Mouse (Mus musculus) hindbrain, embryonic 14.5 days (tissue): ENCODE results near the gene Copb2. TPM values are rescaled to one million over a fixed set of nuclear protein-coding genes. Genes with fewer than 3 reads are reported as not detected.

Experiments used
- ATAC-seq: fragments of 200-750 bp; cut with Nextera tagmentation; 2 replicates; pipeline ENCODE4 v1.8.0; 2017; ENCODE audit warnings: moderate number of reproducible peaks, mild to moderate bottlenecking, moderate TSS enrichment, moderate library complexity; ENCODE audit not compliant: low FRiP score
- DNase-seq: peaks from one replicate; pipeline ENCODE4 v3.0.0-alpha.2; 2015; ENCODE audit warnings: low spot score
- H3K27ac ChIP-seq: fragments of 300-500 bp; sonication (generic); 2 replicates; pipeline ENCODE4 v1.5.1; 2014; ENCODE audit warnings: mild to moderate bottlenecking, moderate library complexity
- H3K27me3 ChIP-seq: fragments of 300-500 bp; sonication (generic); 2 replicates; pipeline ENCODE4 v1.6.1; 2014; ENCODE audit warnings: mild to moderate bottlenecking, low read length, mixed read lengths; ENCODE audit not compliant: control insufficient read depth, insufficient read depth
- H3K36me3 ChIP-seq: fragments of 300-500 bp; sonication (generic); replicated peaks from 2 replicates; pipeline ENCODE4 v1.6.1; 2014; ENCODE audit not compliant: control insufficient read depth, insufficient read depth
- H3K4me1 ChIP-seq: fragments of 300-500 bp; sonication (generic); replicated peaks from 2 replicates; pipeline ENCODE4 v1.6.1; 2014; ENCODE audit warnings: antibody characterized with exemption, low read length, mixed read lengths; ENCODE audit not compliant: control insufficient read depth, insufficient read depth
- H3K4me2 ChIP-seq: fragments of 300-500 bp; sonication (generic); replicated peaks from 2 replicates; pipeline ENCODE4 v1.6.1; 2014; ENCODE audit warnings: mild to moderate bottlenecking, moderate library complexity
- H3K4me3 ChIP-seq: fragments of 300-500 bp; sonication (generic); replicated peaks from 2 replicates; pipeline ENCODE4 v1.5.1; 2014; ENCODE audit warnings: mild to moderate bottlenecking, low read length
- H3K9ac ChIP-seq: fragments of 300-500 bp; sonication (generic); 2 replicates; pipeline ENCODE4 v1.6.1; 2014
- H3K9me3 ChIP-seq: fragments of 300-500 bp; sonication (generic); 2 replicates; pipeline ENCODE4 v1.6.1; 2016; ENCODE audit warnings: low read length; ENCODE audit not compliant: control insufficient read depth
- WGBS: fragments of 180-500 bp; shearing (Covaris S2); extraction: QIAGEN DNeasy Blood & Tissue Kit; methylation state at CpG from one replicate; pipeline ENCODE4 v1.1.7; 2014; 5-methylcytosine and 5-hydroxymethylcytosine counted together
- polyA plus RNA-seq: library from polyadenylated mRNA; unstranded; fragments of >200 nt; fragmentation: Nextera tagmentation; extraction: Ambion mirVana; gene quantifications from 2 replicates; pipeline ENCODE4 v1.2.1, GENCODE M21; 2014

Gene Copb2
- polyA plus RNA-seq, 1 experiment from 2014 or later = 136 TPM

DNA sequence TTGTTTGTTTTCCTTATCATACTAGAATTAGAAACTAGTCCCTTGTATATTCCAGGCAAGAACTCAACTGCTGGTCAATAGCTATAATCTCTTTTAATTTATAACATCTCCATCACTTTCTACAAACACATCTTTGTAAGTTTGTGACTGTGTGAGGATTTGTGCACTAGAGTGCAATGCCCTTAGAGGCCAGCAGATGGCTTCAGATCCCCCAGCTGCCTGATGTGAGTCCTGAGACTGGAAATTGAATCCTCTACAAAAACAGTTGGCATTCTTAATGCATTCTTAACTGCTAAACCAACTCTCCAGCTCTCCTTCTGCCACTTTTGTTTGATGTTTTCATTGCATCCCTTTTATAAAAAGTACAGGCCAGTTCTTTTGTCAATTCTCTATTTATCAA is 27.8 kb upstream of the Copb2 start:
- peaks cover 5% of the 10 kb centered on the region for H3K27me3 ChIP-seq
- no peak overlapping the region for H3K9ac ChIP-seq
- no peak for ATAC-seq
- no peak overlapping the region for H3K4me3 ChIP-seq
- no peak overlapping the region for H3K4me2 ChIP-seq
- H3K36me3 ChIP-seq = no peaks in the 10 kb centered on the region
- no peak for DNase-seq
- H3K9me3 ChIP-seq = 0 out of 2 replicates have a peak, but pooled peaks cover 3% of the 10 kb centered on the region
- H3K4me1 ChIP-seq = no peaks in the 10 kb centered on the region
- no peak overlapping the region for H3K27ac ChIP-seq

DNA sequence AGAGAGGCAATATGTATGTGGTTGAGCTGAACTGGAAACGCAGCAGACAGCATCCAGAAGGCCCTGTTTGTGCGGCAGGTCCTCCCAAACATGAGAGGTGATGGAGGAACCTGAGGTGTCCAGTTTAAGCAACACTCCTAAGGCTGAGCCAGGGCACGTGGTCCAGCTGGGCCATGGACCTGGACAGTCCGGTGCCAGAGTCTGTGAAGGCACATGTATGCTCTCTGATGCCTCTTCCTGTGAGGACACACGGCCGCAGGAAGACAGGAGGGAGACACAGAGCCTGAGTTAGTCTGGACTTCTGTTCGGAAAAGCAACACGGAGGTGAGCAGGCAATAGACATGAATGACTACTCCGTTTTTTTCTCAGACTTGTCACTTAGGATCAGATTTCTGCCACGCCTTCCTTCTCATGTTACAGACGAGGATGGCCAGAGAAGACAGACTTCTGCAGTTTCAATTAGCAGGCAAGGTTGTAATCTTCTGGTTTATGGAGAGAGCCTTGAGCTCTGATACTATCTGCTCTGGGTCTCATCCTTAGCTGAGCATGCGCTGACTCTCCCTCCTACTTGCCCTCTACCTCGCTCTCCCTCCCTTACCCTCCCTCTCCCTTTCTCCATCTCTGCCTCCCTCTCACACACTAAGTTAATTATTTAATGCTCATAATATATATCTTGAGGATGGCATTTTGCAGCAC is 25.4 kb upstream of the Copb2 start:
- no peaks in the 10 kb centered on the region for H3K36me3 ChIP-seq
- ATAC-seq = peak; percentile 59; the same call in 1 of the 2 replicates
- no peak for DNase-seq
- H3K27me3 ChIP-seq = peaks cover 5% of the 10 kb centered on the region
- no peak overlapping the region for H3K9ac ChIP-seq
- H3K4me1 ChIP-seq = no peaks in the 10 kb centered on the region
- no peak overlapping the region for H3K27ac ChIP-seq
- 51% methylated on average over 13 of the region's 13 CpGs for WGBS
- no peak overlapping the region for H3K4me3 ChIP-seq
- peak overlapping the region; percentile 40 for H3K4me2 ChIP-seq
- 0 out of 2 replicates have a peak, but pooled peaks cover 3% of the 10 kb centered on the region for H3K9me3 ChIP-seq

DNA sequence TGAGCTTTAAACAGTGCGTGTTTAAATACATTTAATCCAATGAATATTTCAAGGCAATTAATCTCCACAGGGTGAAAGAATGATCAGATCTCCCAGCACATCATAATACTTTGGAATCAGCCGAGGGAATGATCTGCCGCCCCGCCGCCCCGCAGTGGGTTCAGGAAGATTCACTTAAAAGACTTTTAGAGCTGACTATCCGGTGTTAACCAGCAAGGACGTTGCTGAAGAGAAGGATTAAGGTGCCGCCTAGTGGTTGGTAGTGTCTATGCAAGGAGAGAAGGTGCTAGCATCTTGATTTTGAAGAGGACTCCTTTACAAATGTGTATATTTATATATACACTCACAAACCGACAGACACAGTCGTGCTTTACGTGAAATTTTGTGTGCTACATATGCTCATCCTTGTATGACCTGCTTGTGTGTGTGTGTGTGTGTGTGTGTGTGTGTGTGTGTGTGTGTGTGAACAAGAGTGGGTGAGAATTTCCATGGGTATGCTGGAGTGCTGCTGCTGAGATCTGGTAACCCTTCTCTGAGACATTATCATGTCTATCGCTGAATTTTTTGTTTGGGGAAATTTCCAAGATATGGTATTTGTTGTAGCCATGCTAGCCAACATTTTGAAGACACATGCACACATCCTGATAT is 24.7 kb upstream of the Copb2 start:
- DNase-seq = peak; percentile 89
- no peak overlapping the region for H3K9ac ChIP-seq
- peaks cover 5% of the 10 kb centered on the region for H3K27me3 ChIP-seq
- WGBS = 8% methylated on average over 13 of the region's 13 CpGs
- no peaks in the 10 kb centered on the region for H3K36me3 ChIP-seq
- H3K4me2 ChIP-seq = peak overlapping the region; percentile 40
- ATAC-seq = peak; percentile 66; the same call in 1 of the 2 replicates
- no peak overlapping the region for H3K27ac ChIP-seq
- 0 out of 2 replicates have a peak, but pooled peaks cover 3% of the 10 kb centered on the region for H3K9me3 ChIP-seq
- no peak overlapping the region for H3K4me3 ChIP-seq
- H3K4me1 ChIP-seq = no peaks in the 10 kb centered on the region

DNA sequence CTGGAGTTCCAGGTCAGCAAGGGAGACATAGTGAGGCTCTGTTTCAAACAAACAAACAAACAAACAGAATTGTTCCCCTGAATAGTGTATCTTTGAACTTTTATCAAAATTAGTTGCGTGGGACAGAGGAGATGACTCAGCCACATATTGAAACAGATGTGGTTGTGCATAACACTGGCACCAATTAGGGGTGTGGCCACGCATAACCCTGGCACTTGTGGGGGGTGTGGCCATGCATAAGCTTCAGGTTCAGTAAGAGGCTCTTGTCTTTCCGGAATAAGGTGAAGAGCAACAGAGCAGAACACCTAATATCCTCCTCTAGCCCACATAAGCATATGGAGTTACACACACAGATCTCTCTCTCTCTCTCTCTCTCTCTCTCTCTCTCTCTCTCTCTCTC is 19.5 kb upstream of the Copb2 start:
- whole genome bisulfite sequencing = 87% methylated on average over 3 of the region's 3 CpGs

DNA sequence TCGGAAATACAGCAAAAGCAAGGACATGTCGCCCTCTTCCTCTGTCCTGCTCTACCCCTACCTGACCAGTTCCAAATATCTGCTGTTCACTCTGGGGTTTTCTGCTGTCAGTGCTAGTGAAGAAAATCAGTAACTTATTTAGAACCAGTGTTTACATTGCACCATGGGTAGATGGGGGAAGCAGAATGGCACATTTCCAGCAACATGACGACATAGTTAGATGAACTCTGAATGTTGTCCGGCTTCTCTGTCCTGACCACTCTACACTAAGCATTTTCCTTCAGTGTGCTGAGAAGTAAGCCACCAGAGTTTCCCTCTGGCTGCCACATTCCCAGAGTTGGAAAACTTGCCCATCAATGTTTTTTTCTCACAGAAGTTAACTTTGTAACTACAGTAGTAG is 20.3 kb downstream of the Copb2 start:
- H3K4me2 ChIP-seq = no peak overlapping the region

More for the DNA sequence above, 19.5 kb upstream of the Copb2 start:
- Histone ChIP-seq H3K27ac (no peak overlapping the region), H3K36me3 (no peaks in the 10 kb centered on the region), H3K4me3 (no peak overlapping the region), H3K27me3 (peaks cover 5% of the 10 kb centered on the region), H3K4me2 (no peak overlapping the region), H3K4me1 (no peaks in the 10 kb centered on the region), H3K9me3 (no peaks in the 10 kb centered on the region), H3K9ac (no peak overlapping the region)
- ATAC-seq = no peak
- DNase-seq = no peak

DNA sequence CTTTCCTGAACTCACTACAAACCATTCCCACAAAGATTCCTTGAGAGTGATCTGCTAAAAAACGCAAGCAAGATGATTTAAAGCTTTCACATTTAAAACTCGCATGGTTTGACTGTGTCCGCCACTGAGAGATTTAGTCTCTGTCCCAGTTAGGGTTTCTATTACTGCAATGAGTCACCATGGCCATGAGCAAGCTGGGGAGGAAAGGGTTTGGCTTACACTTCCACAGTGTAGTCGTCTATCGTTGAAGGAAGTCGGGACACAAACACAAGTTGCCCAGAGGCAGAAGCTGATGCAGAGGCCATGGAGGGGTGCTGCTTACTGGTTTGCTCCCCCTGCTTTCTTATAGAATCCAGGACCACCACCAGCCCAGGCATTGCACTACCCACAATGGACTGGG is 36.6 kb downstream of the Copb2 start:
- peak overlapping the region; percentile 93; the same call in 1 of the 2 replicates for H3K4me2 ChIP-seq
- 96% methylated on average over 6 of the region's 6 CpGs for WGBS
- H3K4me3 ChIP-seq = 0 out of 2 replicates have a peak overlapping the region, but pooled peaks have one; percentile 96

More for the DNA sequence above, 20.3 kb downstream of the Copb2 start:
- DNase-seq (no peak), ATAC-seq (no peak)
- no peaks in the 10 kb centered on the region for H3K4me1 ChIP-seq
- no peaks in the 10 kb centered on the region for H3K9me3 ChIP-seq
- WGBS = 96% methylated on average over 4 of the region's 4 CpGs
- H3K9ac ChIP-seq = no peak overlapping the region
- H3K27me3 ChIP-seq = no peaks in the 10 kb centered on the region
- no peak overlapping the region for H3K4me3 ChIP-seq
- H3K36me3 ChIP-seq = peaks cover 91% of the 10 kb centered on the region
- H3K27ac ChIP-seq = no peak overlapping the region

DNA sequence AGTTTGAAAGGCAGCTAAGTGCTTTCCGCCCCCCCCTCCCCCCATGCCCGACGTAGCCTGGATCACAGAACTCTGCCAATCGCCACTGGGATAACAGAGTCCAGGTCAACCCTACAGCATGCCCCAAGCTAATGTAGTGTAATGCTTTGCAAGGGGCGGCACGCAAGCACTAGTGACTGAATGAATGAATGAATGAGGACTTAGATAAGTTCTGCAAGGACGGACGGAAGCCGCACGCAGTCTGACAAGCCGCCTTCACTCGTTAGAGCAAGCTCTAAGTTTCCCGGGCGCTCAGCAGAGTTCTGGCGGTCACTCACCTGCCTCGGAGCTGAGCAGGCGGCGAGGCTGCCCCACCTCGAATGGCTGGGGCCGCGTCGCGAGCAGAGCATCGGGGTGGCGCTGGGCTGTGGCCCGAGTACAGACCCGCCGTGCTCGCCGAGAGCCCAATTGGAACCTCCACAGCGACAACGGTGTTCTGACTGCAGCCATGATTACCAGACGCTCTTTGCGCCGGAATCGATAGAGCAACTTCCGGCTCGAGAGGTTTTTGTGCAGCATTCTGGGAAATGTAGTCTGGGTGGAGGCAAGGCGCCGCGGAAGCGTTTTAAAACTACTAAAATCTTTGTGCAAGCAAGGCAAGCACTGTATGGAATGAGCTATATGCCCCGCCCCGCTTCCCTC is 37.8 kb downstream of the Copb2 start, which contains the start of gene Mrps22:
TSS of gene Mrps22 (minus strand) at position 505 of the 681 bp plus-strand sequence.
- Histone ChIP-seq H3K4me1 (peaks cover 14% of the 10 kb centered on the region), H3K4me2 (peak within 1 kb of the TSS; percentile 93), H3K9me3 (no peaks in the 10 kb centered on the region), H3K27me3 (no peaks in the 10 kb centered on the region), H3K36me3 (peaks cover 20% of the 10 kb centered on the region), H3K27ac (peak within 1 kb of the TSS; percentile 60; the same call in 1 of the 2 replicates), H3K9ac (peak within 1 kb of the TSS; percentile 81), H3K4me3 (peak within 1 kb of the TSS; percentile 96)
- peak; percentile 91 for ATAC-seq
- peak; percentile 88 for DNase-seq
- WGBS = under 1% methylated on average over 44 of the region's 44 CpGs

More for the DNA sequence above, 36.6 kb downstream of the Copb2 start:
- Histone ChIP-seq H3K9ac (no peak overlapping the region), H3K27me3 (no peaks in the 10 kb centered on the region), H3K27ac (no peak overlapping the region), H3K4me1 (peaks cover 14% of the 10 kb centered on the region), H3K9me3 (no peaks in the 10 kb centered on the region), H3K36me3 (peaks cover 32% of the 10 kb centered on the region)
- DNase-seq (no peak), ATAC-seq (no peak)

DNA sequence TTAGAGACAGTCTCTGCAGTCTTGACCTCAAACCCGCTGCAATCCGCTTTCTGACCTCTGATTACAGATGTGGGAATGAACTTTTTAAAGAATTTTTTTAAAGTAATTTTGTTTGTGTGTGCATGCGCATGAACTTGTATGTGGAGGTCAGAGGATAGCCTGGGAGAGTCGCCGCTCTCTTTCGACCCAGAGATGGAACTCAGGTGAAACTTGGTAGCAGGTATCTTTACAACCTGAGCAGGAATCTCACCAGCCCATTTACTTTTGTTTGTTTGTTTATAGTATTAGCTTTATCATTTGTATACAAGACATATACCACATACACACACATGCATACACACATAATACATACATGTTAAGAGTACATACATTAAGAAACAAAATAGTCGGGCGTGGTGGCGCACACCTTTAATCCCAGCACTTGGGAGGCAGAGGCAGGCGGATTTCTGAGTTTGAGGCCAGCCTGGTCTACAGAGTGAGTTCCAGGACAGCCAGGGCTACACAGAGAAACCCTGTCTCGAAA is 38.4 kb downstream of the Copb2 start:
- peak; percentile 10; the same call in 1 of the 2 replicates for ATAC-seq
- Histone ChIP-seq H3K27ac (no peak overlapping the region), H3K27me3 (no peaks in the 10 kb centered on the region), H3K4me2 (peak overlapping the region; percentile 93), H3K9me3 (no peaks in the 10 kb centered on the region), H3K4me3 (peak overlapping the region; percentile 96), H3K4me1 (peaks cover 14% of the 10 kb centered on the region), H3K36me3 (peaks cover 14% of the 10 kb centered on the region), H3K9ac (no peak overlapping the region)
- DNase-seq = no peak
- WGBS = 54% methylated on average over 11 of the region's 11 CpGs

DNA sequence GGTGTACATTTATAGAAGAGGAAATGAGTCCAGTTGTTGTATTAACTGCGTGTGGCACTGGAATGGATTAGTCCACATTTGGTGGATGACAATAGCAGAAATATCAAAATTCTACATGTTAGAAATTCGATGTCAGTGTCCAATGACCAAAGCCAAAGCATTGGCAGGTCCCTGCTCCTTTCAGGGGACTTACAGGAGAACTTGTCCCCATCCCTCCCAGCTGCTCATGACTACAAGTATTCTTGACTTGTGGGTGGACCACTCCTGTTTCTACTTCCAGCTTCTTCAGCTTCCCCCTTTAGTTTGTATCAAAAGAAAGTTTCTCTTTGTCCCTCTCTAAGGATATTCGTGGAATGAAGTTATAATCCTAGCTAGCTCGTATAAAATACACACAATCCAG is 41.4 kb downstream of the Copb2 start:
- no peak overlapping the region for H3K4me3 ChIP-seq
- WGBS = 73% methylated on average over 4 of the region's 4 CpGs
- ATAC-seq = no peak

More for the DNA sequence above, 41.4 kb downstream of the Copb2 start:
- no peaks in the 10 kb centered on the region for H3K9me3 ChIP-seq
- no peaks in the 10 kb centered on the region for H3K27me3 ChIP-seq
- no peak overlapping the region for H3K27ac ChIP-seq
- no peaks in the 10 kb centered on the region for H3K36me3 ChIP-seq
- H3K9ac ChIP-seq = no peak overlapping the region
- DNase-seq = no peak
- no peak overlapping the region for H3K4me2 ChIP-seq
- peaks cover 11% of the 10 kb centered on the region for H3K4me1 ChIP-seq
